Comparison of ENCODE assay signal across 11 mouse cellular contexts in the genomic region with DNA sequence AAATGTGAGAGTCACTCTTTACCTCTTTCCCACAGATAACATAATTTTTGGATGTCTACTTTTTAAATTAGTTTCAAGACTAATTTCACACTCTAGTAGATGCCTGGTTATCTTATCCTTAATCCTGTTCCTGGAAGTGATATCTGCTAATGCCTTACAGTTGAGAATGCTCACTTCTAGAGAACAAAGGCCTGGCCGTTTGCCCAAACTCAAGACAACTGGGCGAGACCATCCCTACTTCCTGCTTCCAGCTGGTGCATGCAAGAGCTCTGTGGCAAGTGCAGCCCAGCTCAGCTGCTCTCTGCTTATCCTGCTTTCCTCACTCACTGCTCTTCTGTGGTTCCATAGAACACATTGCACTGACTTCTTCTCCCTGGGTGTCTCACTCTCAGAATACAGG. TPM values are rescaled to one million over a fixed set of nuclear protein-coding genes. Genes with fewer than 3 reads are reported as not detected.
A peak's percentile ranks its signal among the peaks of the same experiment; 100 is the strongest.
DNase-seq lines count a peak whose midpoint lies in the region; ATAC-seq and TF ChIP-seq lines count a peak whose summit lies in the region.
"Had no signal": no experiment of that assay in that cellular context is flagged by ENCODE, and none has a peak within 500 bp of the region (broad histone marks: within the 10 kb centered on the region; RNA-seq: fewer than 3 reads in every experiment).

No protein-coding gene starts in this region.

- WGBS in liver, embryonic 16.5 days (ENCODE audit: insufficient replicate concordance), result 13% methylated on average over 2 of the region's 2 CpGs
- 58% methylated on average over 2 of the region's 2 CpGs for WGBS in midbrain, embryonic 16.5 days

- peak; percentile 55 for ATAC-seq in liver, embryonic 16.5 days (ENCODE audit: low read depth)
- ATAC-seq in midbrain, embryonic 16.5 days, result no peak

- H3K9ac ChIP-seq in liver, embryonic 16.5 days (ENCODE audit: low read depth, low read length), result no peak overlapping the region
- no peak overlapping the region for H3K9ac ChIP-seq in midbrain, embryonic 16.5 days (ENCODE audit: low read depth, low read length)
- H3K9ac ChIP-seq: lung, embryonic 15.5 days had no signal

- H3K36me3 ChIP-seq in liver, embryonic 16.5 days (ENCODE audit: control insufficient read depth, insufficient read depth), result no peaks in the 10 kb centered on the region
- H3K36me3 ChIP-seq in midbrain, embryonic 16.5 days (ENCODE audit: control insufficient read depth, insufficient read depth, low read length), result 0 out of 2 replicates have a peak, but pooled peaks cover 3% of the 10 kb centered on the region
- H3K36me3 ChIP-seq: lung, embryonic 15.5 days had no signal

- peak overlapping the region; percentile 37 for H3K27ac ChIP-seq in bone marrow macrophage, adult 2 months (ENCODE audit: insufficient read depth, low read depth, low read length)
- H3K27ac ChIP-seq in liver, embryonic 16.5 days (ENCODE audit: low read length), result no peak overlapping the region
- H3K27ac ChIP-seq in midbrain, embryonic 16.5 days (ENCODE audit: low read length), result no peak overlapping the region
- H3K27ac ChIP-seq: lung, embryonic 15.5 days had no signal

- no peaks in the 10 kb centered on the region for H3K27me3 ChIP-seq in liver, embryonic 16.5 days (ENCODE audit: control insufficient read depth, insufficient read depth, low read depth, low read length)
- no peaks in the 10 kb centered on the region for H3K27me3 ChIP-seq in midbrain, embryonic 16.5 days (ENCODE audit: control insufficient read depth, insufficient read depth, low read depth, low read length)
- H3K27me3 ChIP-seq: lung, embryonic 15.5 days had no signal

- peak; percentile 63 for DNase-seq in kidney, postnatal 10 days
- no peak for DNase-seq in kidney, adult 8-10 months
- DNase-seq in MN1 (ENCODE audit: low spot score), result peak; percentile 80
- no peak for DNase-seq in cerebellum, adult 11-12 months
- no peak for DNase-seq in layer of hippocampus, adult 8-10 months (ENCODE audit: low spot score in 2 of 2)
- DNase-seq: thymus, postnatal 14 days had no signal

- TF ChIP-seq POLR2A in bone marrow macrophage, adult 2 months (IDR thresholded peaks at IDR 0.05; ENCODE audit: borderline replicate concordance, low read depth, low read length), result no peak

- TF ChIP-seq CTCF in bone marrow macrophage, adult 2 months (IDR thresholded peaks at IDR 0.05; ENCODE audit: low read depth, low read length), result no peak

- no peaks in the 10 kb centered on the region for H3K9me3 ChIP-seq in liver, embryonic 16.5 days (replicated peaks; ENCODE audit: control insufficient read depth, low read length)
- no peaks in the 10 kb centered on the region for H3K9me3 ChIP-seq in midbrain, embryonic 16.5 days (replicated peaks; ENCODE audit: control insufficient read depth, low read length, poor library complexity, severe bottlenecking)
- H3K9me3 ChIP-seq: lung, embryonic 15.5 days had no signal

- H3K4me3 ChIP-seq in bone marrow macrophage, adult 2 months (ENCODE audit: insufficient read depth, low read length), result no peak overlapping the region
- H3K4me3 ChIP-seq in liver, embryonic 16.5 days (ENCODE audit: low read depth, low read length), result no peak overlapping the region
- no peak overlapping the region for H3K4me3 ChIP-seq in midbrain, embryonic 16.5 days (ENCODE audit: low read depth, low read length)
- H3K4me3 ChIP-seq: lung, embryonic 15.5 days had no signal

- peaks cover 22% of the 10 kb centered on the region for H3K4me1 ChIP-seq in bone marrow macrophage, adult 2 months (ENCODE audit: control insufficient read depth, insufficient read depth, low read length)
- no peaks in the 10 kb centered on the region for H3K4me1 ChIP-seq in liver, embryonic 16.5 days (ENCODE audit: control insufficient read depth, low read depth, low read length)
- no peaks in the 10 kb centered on the region for H3K4me1 ChIP-seq in midbrain, embryonic 16.5 days (ENCODE audit: control insufficient read depth, insufficient read depth, low read length)

- H3K4me2 ChIP-seq in liver, embryonic 16.5 days (ENCODE audit: low read depth, low read length), result no peak overlapping the region
- H3K4me2 ChIP-seq in midbrain, embryonic 16.5 days (ENCODE audit: low read length), result no peak overlapping the region
- H3K4me2 ChIP-seq: lung, embryonic 15.5 days had no signal

RNA-seq across cellular contexts. Expression of a gene that starts 14.2 kb away (rescaled TPM):
- polyA plus RNA-seq in bone marrow macrophage, adult 2 months (2012; ENCODE audit: insufficient read depth, insufficient read length, missing spikeins), result not detected in 2 replicates
- polyA plus RNA-seq in liver, embryonic 16.5 days (2015; fragmentation: Nextera tagmentation; extraction: Ambion mirVana), result not detected in 2 replicates
- total RNA-seq in layer of hippocampus, adult 8-10 months (2022), result under 1 TPM in 2 of 4 experiments, not detected in 2; 0.25 to 0.34 TPM
- polyA plus RNA-seq in midbrain, embryonic 16.5 days (2015; fragmentation: Nextera tagmentation; extraction: Ambion mirVana), result 0.28 and 0.29 TPM in 2 replicates
- total RNA-seq: heart, postnatal 36 days had no signal

RNA-seq across cellular contexts. Expression of a gene that starts 49.9 kb away (rescaled TPM):
- 19.0 and 21.3 TPM in 2 replicates for polyA plus RNA-seq in bone marrow macrophage, adult 2 months (2012; ENCODE audit: insufficient read depth, insufficient read length, missing spikeins)
- 14.5 and 15.5 TPM in 2 replicates for polyA plus RNA-seq in liver, embryonic 16.5 days (2015; fragmentation: Nextera tagmentation; extraction: Ambion mirVana)
- total RNA-seq in layer of hippocampus, adult 8-10 months (2022), result 100 to 1,000 TPM; 145 to 181 (median 157) TPM
- 51.8 and 55.0 TPM in 2 replicates for polyA plus RNA-seq in midbrain, embryonic 16.5 days (2015; fragmentation: Nextera tagmentation; extraction: Ambion mirVana)

Comparison
In these comparisons a context has a peak if more than half of its experiments do, and no peak if none do; other contexts are left out.
1. DNase-seq: peak in kidney, postnatal 10 days (single experiment) and MN1 (single experiment); none in kidney, adult 8-10 months (0 of 2), cerebellum, adult 11-12 months (single experiment) and layer of hippocampus, adult 8-10 months (0 of 2).